Mouse (Mus musculus): ENCODE measurements at regions not wholly inside any gene's neighbourhood (a gene's known extent, or its start where the extent isn't known, plus 50 kb on each side); places are given as distances from the start of the nearest gene placed in this dataset.

- H3K4me1 ChIP-seq (ENCODE audit: control insufficient read depth, insufficient read depth, low read length), result peaks cover 2% of the 10 kb centered on the region; the same call in 1 of the 2 replicates
- WGBS, result 90% methylated on average over 7 of the region's 7 CpGs
- H3K4me2 ChIP-seq (ENCODE audit: low read length), result no peak overlapping the region
- no peaks in the 10 kb centered on the region for H3K27me3 ChIP-seq (ENCODE audit: control insufficient read depth, insufficient read depth, low read depth, low read length)
- no peak overlapping the region for H3K9ac ChIP-seq (ENCODE audit: low read depth, low read length)
- ATAC-seq, result no peak
- H3K4me3 ChIP-seq (ENCODE audit: low read depth, low read length), result no peak overlapping the region
- no peaks in the 10 kb centered on the region for H3K9me3 ChIP-seq (replicated peaks; ENCODE audit: control insufficient read depth, low read length, poor library complexity, severe bottlenecking)
- no peaks in the 10 kb centered on the region for H3K36me3 ChIP-seq (ENCODE audit: control insufficient read depth, insufficient read depth, low read length)
- H3K27ac ChIP-seq (ENCODE audit: low read length), result no peak overlapping the region
Observed at GRCm38 (mm10) chr5:52249804-52250203, 59.5 kb upstream of the Dhx15 start.

DNA sequence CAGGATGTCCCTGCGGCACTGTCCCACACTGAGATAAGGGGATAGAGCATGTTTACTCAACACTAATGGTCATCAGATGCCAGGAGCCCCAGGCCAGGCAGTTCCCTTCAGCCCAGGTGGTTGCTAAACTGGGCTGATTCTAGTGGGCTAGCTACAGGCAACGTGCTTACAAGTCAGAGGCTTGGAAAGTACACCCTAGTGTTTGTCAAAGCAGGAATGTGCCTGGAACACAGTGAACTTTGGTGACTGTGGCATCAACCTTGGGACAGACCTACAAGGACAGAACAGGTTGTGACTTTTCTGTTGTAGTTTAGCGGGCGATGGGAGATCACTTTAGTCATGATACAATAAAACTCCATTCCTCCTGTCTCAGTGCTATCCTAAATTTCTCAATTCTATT lies 53.6 kb upstream of the Dhx15 start:
- WGBS, result 96% methylated on average over 4 of the region's 4 CpGs
- no peak overlapping the region for H3K4me2 ChIP-seq (ENCODE audit: low read length)
- H3K27me3 ChIP-seq (ENCODE audit: control insufficient read depth, insufficient read depth, low read depth, low read length), result no peaks in the 10 kb centered on the region
- no peak overlapping the region for H3K9ac ChIP-seq (ENCODE audit: low read depth, low read length)
- no peak overlapping the region for H3K4me3 ChIP-seq (ENCODE audit: low read depth, low read length)
- H3K9me3 ChIP-seq (replicated peaks; ENCODE audit: control insufficient read depth, low read length, poor library complexity, severe bottlenecking), result no peaks in the 10 kb centered on the region
- no peak overlapping the region for H3K27ac ChIP-seq (ENCODE audit: low read length)
- H3K36me3 ChIP-seq (ENCODE audit: control insufficient read depth, insufficient read depth, low read length), result no peaks in the 10 kb centered on the region
- no peak for ATAC-seq
- no peaks in the 10 kb centered on the region; the same call in 1 of the 2 replicates for H3K4me1 ChIP-seq (ENCODE audit: control insufficient read depth, insufficient read depth, low read length)

DNA sequence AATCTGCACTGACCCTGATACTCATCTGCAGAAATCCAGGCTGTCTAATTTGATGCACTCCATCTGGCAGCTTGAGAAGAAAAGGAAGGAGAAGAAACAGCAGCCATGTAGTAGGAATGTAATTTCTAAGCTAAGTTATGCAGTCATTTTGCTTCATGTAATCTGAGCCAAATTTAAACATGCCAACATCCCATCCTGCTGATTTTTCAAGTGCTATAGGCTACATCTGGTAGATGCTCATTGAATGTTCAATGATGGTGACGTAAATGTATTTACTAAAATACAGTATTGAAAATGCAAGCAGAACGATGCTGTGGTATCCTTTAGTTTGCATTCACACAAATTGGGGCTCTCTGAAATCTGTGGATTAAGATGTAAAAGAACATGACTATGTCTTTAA lies 52.1 kb upstream of the Dhx15 start:
- no peaks in the 10 kb centered on the region for H3K36me3 ChIP-seq (ENCODE audit: control insufficient read depth, insufficient read depth, low read length)
- ATAC-seq, result no peak
- H3K27me3 ChIP-seq (ENCODE audit: control insufficient read depth, insufficient read depth, low read depth, low read length), result no peaks in the 10 kb centered on the region

DNA sequence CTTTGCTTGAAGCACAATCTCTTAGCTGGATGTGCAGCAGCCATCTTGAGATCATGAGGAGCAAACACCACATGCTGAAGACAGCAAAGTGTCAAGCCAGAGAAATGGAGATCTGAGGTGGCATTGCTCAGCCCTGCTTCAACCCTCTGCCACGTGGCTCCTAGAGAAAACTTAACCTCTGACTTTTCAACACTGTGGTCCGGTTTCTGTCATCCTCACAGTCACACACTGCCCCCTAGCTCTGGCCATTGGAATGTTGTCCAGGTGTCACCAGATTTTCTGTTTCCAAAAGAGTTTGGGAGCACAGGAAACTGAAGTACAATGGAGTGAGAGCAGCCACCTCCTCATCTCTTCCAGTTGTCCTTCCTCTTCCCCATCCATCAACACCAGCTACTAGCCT lies 50.2 kb upstream of the Dhx15 start:
- H3K4me2 ChIP-seq (ENCODE audit: low read length), result no peak overlapping the region
- WGBS, result 0% methylated on average over 2 of the region's 2 CpGs
- no peak overlapping the region for H3K4me3 ChIP-seq (ENCODE audit: low read depth, low read length)
- ATAC-seq, result no peak
- H3K36me3 ChIP-seq (ENCODE audit: control insufficient read depth, insufficient read depth, low read length), result no peaks in the 10 kb centered on the region
- no peak overlapping the region for H3K27ac ChIP-seq (ENCODE audit: low read length)
- no peaks in the 10 kb centered on the region for H3K9me3 ChIP-seq (replicated peaks; ENCODE audit: control insufficient read depth, low read length, poor library complexity, severe bottlenecking)
- no peaks in the 10 kb centered on the region for H3K27me3 ChIP-seq (ENCODE audit: control insufficient read depth, insufficient read depth, low read depth, low read length)
- no peak overlapping the region for H3K9ac ChIP-seq (ENCODE audit: low read depth, low read length)
- no peaks in the 10 kb centered on the region for H3K4me1 ChIP-seq (ENCODE audit: control insufficient read depth, insufficient read depth, low read length)

More for the DNA sequence above, 52.1 kb upstream of the Dhx15 start:
- WGBS, result 87% methylated on average over 2 of the region's 2 CpGs
- H3K4me1 ChIP-seq (ENCODE audit: control insufficient read depth, insufficient read depth, low read length), result no peaks in the 10 kb centered on the region; the same call in 1 of the 2 replicates
- no peak overlapping the region for H3K4me3 ChIP-seq (ENCODE audit: low read depth, low read length)
- no peak overlapping the region for H3K4me2 ChIP-seq (ENCODE audit: low read length)
- H3K27ac ChIP-seq (ENCODE audit: low read length), result no peak overlapping the region
- H3K9ac ChIP-seq (ENCODE audit: low read depth, low read length), result no peak overlapping the region
- no peaks in the 10 kb centered on the region for H3K9me3 ChIP-seq (replicated peaks; ENCODE audit: control insufficient read depth, low read length, poor library complexity, severe bottlenecking)
